Mouse (Mus musculus) ovary, postnatal 10 days (tissue): ENCODE data around the gene Stpg1.

Experiments used
- DNase-seq: peaks from one replicate; pipeline ENCODE4 v3.0.0; 2022; ENCODE audit warnings: low spot score

The Stpg1 gene

DNA sequence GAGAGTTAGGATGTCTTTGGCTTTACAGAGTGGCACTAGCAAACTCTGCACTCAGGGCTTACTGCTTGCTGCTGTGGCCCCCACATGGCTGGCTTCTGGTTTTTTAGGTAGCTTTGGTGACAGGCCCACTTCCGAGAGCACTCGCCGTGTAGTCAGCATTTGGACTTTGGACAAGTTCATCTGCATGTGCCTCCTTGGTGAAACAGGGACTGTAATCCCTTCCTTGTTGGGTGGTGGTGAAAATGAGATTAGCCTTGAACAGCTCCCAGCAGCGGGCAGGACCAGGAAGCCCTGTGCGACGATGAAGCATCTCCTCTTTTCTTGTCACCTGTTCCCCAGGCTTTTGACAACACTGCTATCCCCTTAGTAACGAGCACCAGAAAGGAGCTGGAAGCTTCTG, 19.3 kb downstream of the Stpg1 start:
- DNase-seq, result no peak

- no peak for DNase-seq
Observed at GRCm38 (mm10) chr4:135514925-135515324, 20.3 kb downstream of the Stpg1 start.

DNA sequence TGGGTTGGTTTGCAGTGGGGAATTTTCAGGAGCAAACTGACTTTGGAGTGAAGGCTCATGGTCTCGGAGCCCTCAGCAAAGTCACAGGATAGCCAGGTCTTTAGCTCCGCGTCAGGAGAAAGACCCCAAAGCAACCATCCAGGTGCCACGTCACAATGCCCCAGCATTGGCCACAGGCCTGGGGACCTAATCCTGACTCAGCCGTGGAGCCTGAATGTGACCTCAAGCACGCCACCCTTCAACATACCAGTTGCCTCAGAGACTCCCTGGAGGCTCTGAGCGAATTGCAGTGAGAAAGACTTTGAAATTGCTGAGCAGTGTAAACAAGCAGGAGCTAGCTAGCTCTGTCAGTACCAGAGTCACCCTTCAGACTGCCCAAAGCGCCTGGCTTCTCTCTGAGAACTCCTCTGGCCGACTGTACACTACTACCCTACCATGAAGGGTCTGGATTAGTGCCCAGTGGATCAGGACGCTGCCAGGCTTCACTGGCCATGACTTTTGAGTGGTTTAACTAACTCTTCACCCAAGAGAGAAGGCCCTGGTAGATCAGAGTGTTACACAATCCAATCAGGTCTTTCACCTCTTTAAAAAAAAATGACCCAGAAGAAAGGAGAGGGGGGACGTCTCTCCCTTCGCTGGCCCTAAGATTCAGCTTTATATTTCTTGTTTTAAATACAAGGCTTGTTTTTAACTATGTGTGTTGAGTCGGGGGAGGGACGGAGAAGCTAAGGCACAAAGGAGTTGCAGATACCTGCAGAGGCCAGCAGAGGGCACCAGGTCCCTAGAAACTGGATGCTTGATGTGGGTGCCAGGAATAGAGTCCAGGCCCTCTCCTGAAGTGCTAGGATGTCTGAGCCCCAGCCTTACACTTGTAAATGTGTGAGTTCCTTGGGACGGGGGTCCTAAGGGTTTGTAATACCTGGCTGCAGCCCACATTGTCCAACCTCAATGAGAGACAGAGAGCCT, 22.0 kb downstream of the Stpg1 start:
- no peak for DNase-seq

DNA sequence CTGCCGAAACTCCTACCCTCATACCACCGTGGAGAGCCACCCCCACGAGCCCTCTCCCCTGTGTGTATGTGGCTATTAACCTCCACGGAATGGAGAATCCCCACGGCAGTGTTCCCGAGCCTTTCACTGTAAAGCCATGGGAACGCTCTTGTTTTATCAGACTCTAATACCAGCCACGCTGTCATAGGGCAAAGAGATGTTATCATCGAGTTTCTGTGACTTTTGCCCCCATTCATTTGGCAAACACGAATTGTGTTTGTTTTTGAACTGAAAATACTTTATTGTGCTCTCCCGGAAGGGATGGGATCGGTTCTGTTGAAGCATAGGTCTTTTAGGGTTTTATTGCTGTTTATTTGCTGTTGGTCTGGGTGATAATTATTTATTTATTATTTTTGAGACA, 23.5 kb downstream of the Stpg1 start:
- DNase-seq, result no peak

DNA sequence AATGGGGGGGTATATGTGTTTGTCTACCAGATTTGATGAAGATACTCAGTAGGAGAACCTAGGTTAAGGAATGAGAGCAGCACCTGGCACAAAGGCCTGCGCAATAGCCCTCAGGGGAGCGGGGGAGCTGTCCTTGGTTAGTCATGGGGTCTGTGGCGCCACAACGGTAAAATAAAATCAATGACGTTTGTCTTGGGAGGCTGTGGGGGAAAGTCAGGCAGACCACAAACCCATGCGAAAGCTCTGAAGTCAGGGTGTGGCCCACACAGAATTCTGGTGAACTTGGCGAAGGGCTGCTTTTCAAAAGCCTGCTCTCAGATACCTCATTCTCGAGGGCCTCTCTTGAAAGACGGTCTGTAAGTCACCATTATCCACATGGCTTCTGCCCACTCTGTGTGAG, 25.8 kb downstream of the Stpg1 start:
- DNase-seq, result no peak

DNA sequence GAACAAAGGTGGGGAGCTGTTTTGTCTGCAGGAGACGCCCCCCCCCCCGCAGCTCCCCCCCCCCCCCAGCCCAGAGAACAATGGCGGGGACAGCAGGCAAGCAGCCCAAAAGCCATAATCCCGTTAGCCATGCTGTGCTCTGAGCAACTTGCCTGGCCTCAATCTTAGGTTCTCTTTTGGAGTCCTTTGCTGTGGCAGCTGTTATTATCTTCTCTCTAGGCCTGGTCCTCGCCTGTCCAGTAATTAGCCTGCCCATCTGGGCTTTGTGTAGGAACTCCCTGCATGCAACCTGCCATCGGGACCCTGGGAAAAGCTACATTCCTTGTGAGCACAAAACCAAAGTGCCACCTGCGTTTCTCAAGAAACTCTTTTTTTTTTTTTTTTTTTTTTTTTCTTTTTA, 29.3 kb downstream of the Stpg1 start:
- no peak for DNase-seq

GRCm38 (mm10) chr4:135525057-135525456, 30.5 kb downstream of the Stpg1 start:
- DNase-seq, result no peak

DNA sequence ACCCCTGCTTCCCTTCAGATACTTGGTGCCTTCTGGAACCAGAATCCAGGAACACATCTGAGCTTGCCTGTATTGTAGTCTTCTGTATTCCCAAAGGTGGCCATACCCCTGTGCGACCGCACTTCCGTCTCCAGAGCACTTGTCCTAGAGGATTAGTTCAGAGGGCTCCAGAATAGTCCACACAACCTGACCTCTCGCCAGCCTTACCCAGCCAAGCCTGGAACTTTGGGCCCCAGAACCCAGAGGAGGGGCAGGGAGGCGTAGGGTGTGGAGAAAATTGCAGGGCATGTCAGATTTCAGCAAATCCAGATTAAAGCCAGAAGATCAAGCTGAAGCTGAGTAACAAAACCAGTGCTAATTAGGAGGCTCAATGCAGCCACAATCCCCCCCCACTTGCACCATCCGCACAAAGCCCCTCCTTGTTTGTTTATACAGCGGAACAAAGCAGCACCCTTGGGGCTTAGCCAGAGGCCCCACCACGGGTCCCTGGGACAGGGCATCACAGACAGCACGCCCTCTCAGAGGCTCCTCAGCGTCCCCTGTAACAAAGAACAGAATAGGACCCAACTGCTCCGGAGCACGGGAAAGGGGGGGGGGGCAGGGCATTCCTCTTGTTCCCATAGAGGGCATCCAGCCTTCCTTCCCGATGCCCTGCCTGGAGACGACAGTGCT, 31.6 kb downstream of the Stpg1 start:
- no peak for DNase-seq

GRCm38 (mm10) chr4:135530270-135530669, 35.7 kb downstream of the Stpg1 start:
- DNase-seq, result no peak

GRCm38 (mm10) chr4:135531236-135531635, 36.6 kb downstream of the Stpg1 start:
- no peak for DNase-seq

DNA sequence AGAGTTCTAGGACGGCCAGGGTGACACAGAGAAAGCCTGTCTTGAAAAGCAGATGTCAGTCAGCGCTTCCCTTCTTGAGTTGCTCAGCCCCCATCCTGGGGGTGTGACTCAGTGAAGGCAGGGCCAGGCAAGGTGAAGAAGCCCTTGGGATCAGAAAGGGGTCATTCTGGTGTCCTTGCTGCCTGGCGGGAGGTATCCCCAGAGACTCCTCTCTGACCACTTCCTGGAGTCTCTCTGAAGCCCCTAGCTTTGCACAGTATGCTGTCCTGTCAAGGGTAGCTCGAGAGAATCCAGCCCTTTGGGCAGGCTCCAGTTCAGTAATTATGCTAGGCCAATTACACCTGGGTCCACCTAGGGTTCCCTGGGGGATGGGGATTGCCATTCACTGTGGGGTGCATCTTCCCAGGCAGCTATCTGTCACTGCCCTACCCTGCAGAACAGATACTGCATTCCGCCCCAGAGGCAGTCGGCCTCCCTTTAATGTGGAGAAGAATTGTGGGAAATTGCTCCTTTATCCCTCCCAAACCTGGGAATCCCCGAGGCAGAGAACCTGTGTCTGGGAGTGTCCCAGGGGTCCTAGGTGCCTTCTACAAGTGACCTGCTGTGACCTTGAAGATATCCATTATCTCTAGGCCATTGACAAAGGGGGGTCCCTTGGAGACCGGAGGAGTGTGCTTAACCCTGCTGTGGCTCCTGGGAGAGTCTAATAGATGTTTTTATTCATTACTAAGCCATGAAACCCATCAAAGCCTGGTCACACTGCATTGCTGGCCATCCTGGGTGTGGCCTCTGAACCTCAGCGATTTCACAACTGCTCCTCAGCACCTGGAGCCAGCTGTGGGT, 37.4 kb downstream of the Stpg1 start:
- no peak for DNase-seq

- DNase-seq, result no peak
Observed at GRCm38 (mm10) chr4:135533001-135533400, 38.4 kb downstream of the Stpg1 start.

DNA sequence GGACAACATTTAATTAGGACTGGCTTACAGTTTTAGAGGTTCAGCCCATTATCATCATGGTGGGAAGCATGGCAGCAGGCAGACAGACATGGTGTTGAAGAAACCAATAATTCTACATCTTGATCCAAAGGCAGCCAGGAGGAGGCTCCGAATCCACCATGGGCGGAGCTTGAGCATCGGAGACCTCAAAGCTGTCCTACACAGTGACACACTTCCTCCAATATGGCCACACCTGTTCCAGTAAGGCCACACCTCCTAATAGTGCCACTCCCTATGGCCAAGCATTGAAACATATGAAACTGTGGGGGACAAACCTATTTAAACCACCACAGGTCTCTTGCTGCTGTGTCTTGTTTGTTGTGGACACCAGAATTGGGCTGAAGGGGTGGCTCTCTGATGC, 40.4 kb downstream of the Stpg1 start:
- DNase-seq, result no peak

DNA sequence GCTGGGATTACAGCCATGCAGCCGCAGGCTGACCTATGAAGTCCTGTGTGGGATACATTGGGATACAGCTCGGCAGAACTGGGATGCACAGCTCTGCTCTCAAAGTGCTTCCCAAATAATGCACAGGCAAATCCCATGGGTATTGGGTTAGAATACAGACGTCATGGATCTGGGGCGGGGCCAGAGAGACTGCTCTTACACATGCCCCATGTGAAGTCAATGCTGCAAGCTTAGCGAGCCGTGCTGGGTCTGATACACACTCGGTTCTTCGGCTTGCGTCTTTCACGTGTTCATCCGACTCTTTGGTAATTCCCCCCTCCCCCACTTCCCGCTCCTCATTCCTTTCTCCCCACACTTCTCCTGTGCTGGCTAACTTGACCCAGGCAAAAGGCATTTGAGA, 44.5 kb downstream of the Stpg1 start:
- no peak for DNase-seq

DNA sequence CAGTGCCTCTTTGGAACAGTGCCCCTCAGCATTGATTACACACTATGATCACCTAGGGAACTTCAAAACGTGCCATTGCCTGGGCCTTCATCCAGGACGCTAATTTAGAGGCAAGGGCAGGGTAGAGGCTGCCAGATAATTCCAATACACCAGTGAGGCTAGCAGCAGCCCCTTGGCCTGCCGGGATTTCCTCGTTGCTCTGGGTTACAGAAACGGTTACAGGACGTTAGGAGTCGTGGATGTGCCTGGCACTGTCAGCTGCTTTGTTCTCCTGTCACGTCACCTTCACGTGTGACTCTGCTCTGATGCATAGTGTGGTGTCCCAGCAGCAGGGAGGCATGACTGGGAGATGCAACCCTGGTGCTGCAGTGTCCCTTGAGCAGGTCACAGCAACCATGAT, 45.5 kb downstream of the Stpg1 start:
- no peak for DNase-seq

GRCm38 (mm10) chr4:135544284-135544683, 49.7 kb downstream of the Stpg1 start:
- no peak for DNase-seq

- DNase-seq, result no peak
Observed at GRCm38 (mm10) chr4:135545080-135545511, 50.5 kb downstream of the Stpg1 start.

DNA sequence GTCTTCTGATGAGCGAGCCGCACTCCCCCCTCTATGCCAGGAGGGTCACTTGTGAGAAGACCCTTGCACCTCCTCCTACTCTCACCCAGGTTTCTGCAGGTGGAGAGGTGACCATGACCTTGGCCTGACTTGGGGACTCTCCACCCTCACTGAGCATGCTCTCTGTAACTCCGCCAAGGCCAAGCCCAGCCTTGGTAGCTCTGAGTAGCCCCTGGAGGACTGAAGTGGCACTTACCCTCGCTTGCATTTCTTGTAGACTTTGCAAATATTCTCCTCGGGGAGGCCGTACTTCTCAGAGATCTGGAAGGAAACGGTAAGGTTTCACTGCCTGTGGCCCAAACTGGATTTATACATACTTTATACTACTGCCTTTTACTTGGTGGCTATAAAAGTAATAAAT, 51.4 kb downstream of the Stpg1 start:
- no peak for DNase-seq

GRCm38 (mm10) chr4:135546793-135547192, 52.2 kb downstream of the Stpg1 start:
- no peak for DNase-seq

DNA sequence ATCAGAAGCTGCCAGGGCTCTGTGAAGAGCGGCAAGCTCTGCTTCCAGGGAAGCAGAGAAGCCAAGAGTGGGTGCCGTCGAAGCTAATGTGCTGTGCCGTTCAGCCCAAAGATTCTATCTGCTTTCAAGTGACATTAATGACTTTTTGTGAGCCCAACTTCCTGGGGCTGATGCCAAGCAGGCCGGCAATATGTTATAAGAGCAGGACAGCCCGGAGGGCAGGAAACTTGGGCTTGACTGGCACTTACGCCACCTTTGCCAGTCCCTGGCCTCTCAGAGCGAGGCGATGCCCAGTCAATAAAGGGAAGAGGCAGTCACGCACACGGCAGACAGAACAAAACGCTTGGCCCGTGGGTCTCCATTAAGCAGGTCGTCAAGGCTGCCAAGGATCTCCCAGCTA, 53.0 kb downstream of the Stpg1 start:
- no peak for DNase-seq

- no peak for DNase-seq
Observed at GRCm38 (mm10) chr4:135548108-135548507, 53.5 kb downstream of the Stpg1 start.

- DNase-seq, result no peak
Observed at GRCm38 (mm10) chr4:135548521-135549077, 54.0 kb downstream of the Stpg1 start.
